Mouse (Mus musculus) hematopoietic multipotent progenitor cell, adult 10-12 weeks (in vitro differentiated cells): ENCODE measurements around the gene Zmym4. TPM values are rescaled to one million over a fixed set of nuclear protein-coding genes. Genes with fewer than 3 reads are reported as not detected.

Experiments used
- polyA plus RNA-seq: library from polyadenylated mRNA; stranded (reverse); fragments of >175 nt; gene quantifications from 2 replicates; pipeline ENCODE4 v1.2.3, GENCODE M21; 2012; ENCODE audit warnings: low replicate concordance

Gene Zmym4
- polyA plus RNA-seq = 2.4 and 2.5 TPM in 2 replicates

DNA sequence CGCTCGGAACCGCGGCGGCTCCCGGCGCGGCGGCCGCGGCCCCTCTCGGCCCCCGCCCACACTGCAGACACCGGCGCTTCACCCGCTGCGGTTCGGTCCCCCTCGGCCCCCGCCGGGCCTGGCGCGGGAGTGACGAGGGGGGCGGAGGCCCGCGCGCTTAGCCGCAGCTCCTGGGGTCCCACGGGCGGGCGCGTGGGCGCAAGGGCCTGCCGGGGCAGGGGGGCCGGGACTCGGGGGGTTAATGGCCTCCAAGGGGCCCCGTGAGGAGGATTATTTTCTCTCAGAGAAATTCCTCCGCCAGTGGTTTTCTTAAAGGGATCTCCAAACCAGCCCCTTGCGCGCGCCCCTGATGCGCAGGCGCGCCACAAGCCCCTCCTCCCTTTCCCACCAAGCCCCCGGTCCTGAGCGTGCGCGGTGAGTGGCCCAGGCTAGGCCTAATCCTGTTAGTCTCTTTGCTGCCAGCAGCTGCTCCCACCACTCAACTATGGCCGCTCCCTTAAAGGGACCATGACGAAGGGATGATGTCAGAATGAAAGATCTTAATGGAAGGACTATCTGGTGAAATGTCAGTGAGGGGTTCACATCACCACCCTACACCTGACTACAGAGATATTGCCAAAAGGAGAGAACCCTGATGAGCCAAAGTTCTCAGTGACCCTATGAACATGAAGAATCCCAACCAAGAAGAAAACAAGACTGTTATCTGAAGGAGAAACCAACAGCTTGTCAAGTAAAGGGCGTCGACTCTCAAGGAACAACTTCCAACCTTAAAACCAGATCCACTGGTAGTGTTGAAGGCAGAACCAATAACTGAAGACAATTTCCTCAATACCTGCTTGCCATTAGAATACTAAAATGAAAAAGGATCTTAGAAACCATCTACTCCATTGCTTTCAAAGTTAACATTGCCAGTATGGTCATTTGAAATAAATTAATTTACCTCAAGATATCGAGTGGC, at the start of gene Zmym4:
TSS of gene Zmym4 (minus strand) at position 272 of the 958 bp plus-strand sequence.

Other genes starting within 250 kb of the Zmym4 start
- gene Tfap2e, start 231.9 kb downstream of the Zmym4 start, polyA plus RNA-seq = not detected in 2 replicates
- 64.5 and 81.2 TPM in 2 replicates for gene Ncdn, start 214.7 kb downstream of the Zmym4 start, polyA plus RNA-seq
- gene AU040320, start 214.6 kb downstream of the Zmym4 start, polyA plus RNA-seq = 44.9 and 45.7 TPM in 2 replicates
- gene Sfpq, start 53.2 kb upstream of the Zmym4 start, polyA plus RNA-seq = 149 and 416 TPM in 2 replicates
- gene Zmym1, start 93.0 kb upstream of the Zmym4 start, polyA plus RNA-seq = 0.50 and 2.2 TPM in 2 replicates
- gene Zmym6, start 109.2 kb upstream of the Zmym4 start, polyA plus RNA-seq = 1.2 and 1.5 TPM in 2 replicates
- gene Tmem35b, start 155.6 kb upstream of the Zmym4 start, polyA plus RNA-seq = 0.65 and 1.6 TPM in 2 replicates
- 2.4 and 9.9 TPM in 2 replicates for gene Dlgap3, start 201.1 kb upstream of the Zmym4 start, polyA plus RNA-seq